Mouse (Mus musculus) hindbrain, embryonic 15.5 days (tissue): ENCODE measurements around the gene Myh1. TPM values are rescaled to one million over a fixed set of nuclear protein-coding genes. Genes with fewer than 3 reads are reported as not detected.

ENCODE experiments used
- ATAC-seq: fragments of 200-750 bp; cut with Nextera tagmentation; 2 replicates; pipeline ENCODE4 v1.8.0; 2017; ENCODE audit warnings: low read depth, moderate number of reproducible peaks, moderate TSS enrichment; ENCODE audit not compliant: low FRiP score
- H3K27ac ChIP-seq: fragments of 300-500 bp; sonication (generic); replicated peaks from 2 replicates; pipeline ENCODE4 v1.5.1; 2015; ENCODE audit warnings: mild to moderate bottlenecking, inconsistent platforms
- H3K27me3 ChIP-seq: fragments of 300-500 bp; sonication (generic); 2 replicates; pipeline ENCODE4 v1.6.1; 2015; ENCODE audit warnings: control low read depth, inconsistent platforms
- H3K36me3 ChIP-seq: fragments of 300-500 bp; sonication (generic); 2 replicates; pipeline ENCODE4 v1.6.1; 2015; ENCODE audit warnings: control low read depth, inconsistent platforms
- H3K4me1 ChIP-seq: fragments of 300-500 bp; sonication (generic); replicated peaks from 2 replicates; pipeline ENCODE4 v1.6.1; 2015; ENCODE audit warnings: control low read depth, inconsistent platforms
- H3K4me2 ChIP-seq: fragments of 300-500 bp; sonication (generic); 2 replicates; pipeline ENCODE4 v1.6.1; 2015; ENCODE audit warnings: moderate library complexity, mild to moderate bottlenecking, inconsistent platforms
- H3K4me3 ChIP-seq: fragments of 300-500 bp; sonication (generic); 2 replicates; pipeline ENCODE4 v1.5.1; 2015; ENCODE audit warnings: mild to moderate bottlenecking, inconsistent platforms
- H3K9ac ChIP-seq: fragments of 300-500 bp; sonication (generic); 2 replicates; pipeline ENCODE4 v1.6.1; 2015; ENCODE audit warnings: inconsistent platforms
- H3K9me3 ChIP-seq: fragments of 300-500 bp; sonication (generic); 2 replicates; pipeline ENCODE4 v1.6.1; 2016; ENCODE audit warnings: control low read depth, inconsistent platforms
- WGBS: fragments of 180-500 bp; shearing (Covaris S2); methylation state at CpG from one replicate; pipeline ENCODE4 v1.1.7; 2015; 5-methylcytosine and 5-hydroxymethylcytosine counted together
- polyA plus RNA-seq: library from polyadenylated mRNA; unstranded; fragments of >200 nt; fragmentation: Nextera tagmentation; extraction: Ambion mirVana; gene quantifications from 2 replicates; pipeline ENCODE4 v1.2.1, GENCODE M21; 2015

Myh1 gene
- 0.12 TPM in 2 replicates for polyA plus RNA-seq

- no peaks in the 10 kb centered on the region for H3K36me3 ChIP-seq
- H3K4me3 ChIP-seq: no peak within 1 kb of the TSS
- H3K4me1 ChIP-seq: no peaks in the 10 kb centered on the region
- H3K27me3 ChIP-seq: no peaks in the 10 kb centered on the region
- no peak within 1 kb of the TSS for H3K9ac ChIP-seq
- no peaks in the 10 kb centered on the region for H3K9me3 ChIP-seq
- ATAC-seq: no peak
- WGBS: 73% methylated on average over 4 of the region's 4 CpGs
- H3K27ac ChIP-seq: no peak within 1 kb of the TSS
- no peak within 1 kb of the TSS for H3K4me2 ChIP-seq
These were observed at the start of gene Myh1 for GRCm38 (mm10) chr11:67199752-67200151. Myh1 (plus strand) TSS chr11:67200052.

- no peak for ATAC-seq
- Histone ChIP-seq H3K4me2 (no peak overlapping the region), H3K9me3 (no peaks in the 10 kb centered on the region), H3K4me1 (0 out of 2 replicates have a peak, but pooled peaks cover 6% of the 10 kb centered on the region), H3K4me3 (no peak overlapping the region), H3K27me3 (no peaks in the 10 kb centered on the region), H3K9ac (no peak overlapping the region), H3K36me3 (no peaks in the 10 kb centered on the region), H3K27ac (no peak overlapping the region)
- 94% methylated on average over 2 of the region's 2 CpGs for WGBS
These were observed 49.6 kb upstream of the Myh1 start for GRCm38 (mm10) chr11:67150237-67150636.

DNA sequence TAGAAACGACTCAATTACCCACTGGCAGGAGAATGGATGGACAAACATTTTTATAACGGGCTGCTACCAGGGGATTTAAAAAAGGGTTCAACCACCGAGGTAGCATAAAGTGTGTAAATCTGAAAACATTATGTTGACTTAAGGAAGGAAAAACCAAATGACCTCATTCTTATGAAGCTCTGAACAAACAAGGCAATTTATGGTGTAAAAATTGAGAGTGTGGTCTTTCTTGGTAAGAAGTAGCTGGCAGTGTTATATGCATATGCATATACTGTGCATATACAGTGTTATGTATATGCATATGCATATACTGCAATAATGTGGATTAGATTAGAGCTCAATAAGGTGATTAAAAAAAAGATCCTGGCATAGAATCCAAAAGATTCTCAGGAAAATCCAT, 48.7 kb upstream of the Myh1 start:
- Histone ChIP-seq H3K36me3 (no peaks in the 10 kb centered on the region), H3K4me3 (no peak overlapping the region), H3K27me3 (no peaks in the 10 kb centered on the region), H3K27ac (no peak overlapping the region), H3K4me2 (no peak overlapping the region), H3K4me1 (0 out of 2 replicates have a peak, but pooled peaks cover 6% of the 10 kb centered on the region), H3K9ac (no peak overlapping the region), H3K9me3 (no peaks in the 10 kb centered on the region)
- ATAC-seq: no peak
- 76% methylated on average over 3 of the region's 3 CpGs for WGBS

- H3K36me3 ChIP-seq: no peaks in the 10 kb centered on the region
- H3K4me3 ChIP-seq: no peak overlapping the region
- no peak overlapping the region for H3K9ac ChIP-seq
- no peak for ATAC-seq
- H3K9me3 ChIP-seq: no peaks in the 10 kb centered on the region
- 0 out of 2 replicates have a peak, but pooled peaks cover 6% of the 10 kb centered on the region for H3K4me1 ChIP-seq
- no peaks in the 10 kb centered on the region for H3K27me3 ChIP-seq
- 86% methylated on average over 16 of the region's 16 CpGs for WGBS
- no peak overlapping the region for H3K27ac ChIP-seq
- H3K4me2 ChIP-seq: no peak overlapping the region
These were observed 47.9 kb upstream of the Myh1 start for GRCm38 (mm10) chr11:67151651-67152630.

DNA sequence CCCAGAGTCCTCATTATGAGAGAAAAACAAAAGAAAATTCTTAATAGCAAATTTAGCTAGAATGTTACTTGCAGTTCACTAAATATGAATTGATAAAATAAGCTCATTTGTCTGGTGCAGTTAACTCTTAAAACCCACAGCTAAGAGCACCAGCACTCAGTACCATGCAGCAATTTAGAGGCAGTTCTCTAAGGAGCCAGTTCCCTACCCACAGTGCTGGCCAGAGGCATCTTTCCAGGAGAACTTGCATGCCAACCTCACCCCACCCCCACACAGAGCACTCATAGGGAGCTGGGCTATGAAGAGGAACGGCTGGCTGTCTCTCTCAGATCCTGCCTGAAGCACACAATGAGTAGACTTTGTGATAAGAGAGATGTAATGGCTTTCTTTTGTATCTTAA, 46.7 kb upstream of the Myh1 start:
- 17% methylated on average over 1 of the region's 1 CpGs for WGBS
- H3K27ac ChIP-seq: no peak overlapping the region
- H3K4me2 ChIP-seq: no peak overlapping the region
- no peaks in the 10 kb centered on the region for H3K27me3 ChIP-seq
- no peak for ATAC-seq
- H3K9me3 ChIP-seq: no peaks in the 10 kb centered on the region
- H3K4me3 ChIP-seq: no peak overlapping the region
- H3K36me3 ChIP-seq: no peaks in the 10 kb centered on the region
- H3K4me1 ChIP-seq: 0 out of 2 replicates have a peak, but pooled peaks cover 6% of the 10 kb centered on the region
- H3K9ac ChIP-seq: no peak overlapping the region

DNA sequence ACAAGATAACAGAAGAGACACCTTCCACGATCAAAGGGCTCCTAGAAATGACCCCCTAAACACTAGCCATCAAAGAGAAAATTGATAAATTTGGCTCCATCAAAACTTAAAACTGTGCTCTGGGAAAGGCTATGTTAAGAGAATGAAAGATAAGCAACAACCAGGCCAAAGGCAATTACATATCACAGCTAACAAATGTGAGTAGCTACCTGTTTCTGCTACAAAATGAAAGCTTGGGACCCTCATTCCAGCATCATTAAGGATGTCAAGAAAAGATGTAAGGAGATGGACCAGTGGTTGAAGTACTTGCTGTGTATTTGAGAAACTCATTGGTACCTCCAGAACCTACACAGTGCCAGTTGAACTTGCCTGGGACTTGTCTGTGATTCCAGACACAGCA, 46.0 kb upstream of the Myh1 start:
- Histone ChIP-seq H3K4me1 (0 out of 2 replicates have a peak, but pooled peaks cover 6% of the 10 kb centered on the region), H3K27ac (no peak overlapping the region), H3K4me3 (no peak overlapping the region), H3K9ac (no peak overlapping the region), H3K36me3 (no peaks in the 10 kb centered on the region), H3K9me3 (no peaks in the 10 kb centered on the region), H3K27me3 (no peaks in the 10 kb centered on the region), H3K4me2 (no peak overlapping the region)
- 81% methylated on average over 1 of the region's 1 CpGs for WGBS
- no peak for ATAC-seq

DNA sequence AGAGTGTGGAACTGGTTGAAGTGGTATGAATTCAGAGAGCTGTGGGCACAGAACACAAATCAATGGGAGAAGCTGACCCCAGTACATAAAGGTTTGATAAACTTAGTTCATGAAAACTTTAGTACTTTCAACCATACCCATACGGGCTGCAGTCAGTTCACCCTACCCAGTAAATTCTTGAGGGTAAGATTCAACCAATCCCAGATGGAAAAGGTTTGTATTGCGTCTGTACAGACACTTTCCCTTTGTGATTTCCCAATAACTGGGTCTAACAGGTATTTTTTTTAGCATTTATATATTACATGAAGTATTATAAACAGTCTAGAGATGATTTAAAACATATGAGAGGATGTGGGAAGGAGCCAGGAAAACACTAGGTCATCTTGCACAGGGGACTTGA, 44.2 kb upstream of the Myh1 start:
- H3K9me3 ChIP-seq: no peaks in the 10 kb centered on the region
- H3K36me3 ChIP-seq: no peaks in the 10 kb centered on the region
- no peak overlapping the region for H3K4me2 ChIP-seq
- H3K4me1 ChIP-seq: 0 out of 2 replicates have a peak, but pooled peaks cover 6% of the 10 kb centered on the region
- H3K9ac ChIP-seq: no peak overlapping the region
- H3K27ac ChIP-seq: no peak overlapping the region
- no peaks in the 10 kb centered on the region for H3K27me3 ChIP-seq
- no peak overlapping the region for H3K4me3 ChIP-seq
- WGBS: 95% methylated on average over 2 of the region's 2 CpGs
- ATAC-seq: no peak

GRCm38 (mm10) chr11:67160131-67160530, 39.7 kb upstream of the Myh1 start:
- Histone ChIP-seq H3K4me1 (no peaks in the 10 kb centered on the region), H3K36me3 (no peaks in the 10 kb centered on the region), H3K9me3 (no peaks in the 10 kb centered on the region), H3K27ac (no peak overlapping the region), H3K4me2 (no peak overlapping the region), H3K27me3 (no peaks in the 10 kb centered on the region), H3K4me3 (no peak overlapping the region), H3K9ac (no peak overlapping the region)
- WGBS: 84% methylated on average over 3 of the region's 3 CpGs
- ATAC-seq: no peak

- H3K4me1 ChIP-seq: no peaks in the 10 kb centered on the region
- ATAC-seq: no peak
- no peaks in the 10 kb centered on the region for H3K9me3 ChIP-seq
- no peak overlapping the region for H3K27ac ChIP-seq
- H3K9ac ChIP-seq: no peak overlapping the region
- H3K36me3 ChIP-seq: no peaks in the 10 kb centered on the region
- H3K4me3 ChIP-seq: no peak overlapping the region
- WGBS: 71% methylated on average over 4 of the region's 4 CpGs
- no peak overlapping the region for H3K4me2 ChIP-seq
- H3K27me3 ChIP-seq: no peaks in the 10 kb centered on the region
These were observed 36.2 kb upstream of the Myh1 start for GRCm38 (mm10) chr11:67163701-67164100.

- Histone ChIP-seq H3K9me3 (no peaks in the 10 kb centered on the region), H3K4me3 (no peak overlapping the region), H3K27ac (no peak overlapping the region), H3K27me3 (no peaks in the 10 kb centered on the region), H3K4me2 (no peak overlapping the region), H3K4me1 (no peaks in the 10 kb centered on the region), H3K9ac (no peak overlapping the region), H3K36me3 (no peaks in the 10 kb centered on the region)
- WGBS: 55% methylated on average over 5 of the region's 5 CpGs
- no peak for ATAC-seq
These were observed 35.0 kb upstream of the Myh1 start for GRCm38 (mm10) chr11:67164851-67165250.

GRCm38 (mm10) chr11:67169301-67169700, 30.6 kb upstream of the Myh1 start:
- Histone ChIP-seq H3K27me3 (no peaks in the 10 kb centered on the region), H3K4me3 (no peak overlapping the region), H3K27ac (no peak overlapping the region), H3K9ac (no peak overlapping the region), H3K4me2 (no peak overlapping the region), H3K36me3 (no peaks in the 10 kb centered on the region), H3K9me3 (no peaks in the 10 kb centered on the region), H3K4me1 (no peaks in the 10 kb centered on the region)
- WGBS: 53% methylated on average over 5 of the region's 5 CpGs
- ATAC-seq: no peak

DNA sequence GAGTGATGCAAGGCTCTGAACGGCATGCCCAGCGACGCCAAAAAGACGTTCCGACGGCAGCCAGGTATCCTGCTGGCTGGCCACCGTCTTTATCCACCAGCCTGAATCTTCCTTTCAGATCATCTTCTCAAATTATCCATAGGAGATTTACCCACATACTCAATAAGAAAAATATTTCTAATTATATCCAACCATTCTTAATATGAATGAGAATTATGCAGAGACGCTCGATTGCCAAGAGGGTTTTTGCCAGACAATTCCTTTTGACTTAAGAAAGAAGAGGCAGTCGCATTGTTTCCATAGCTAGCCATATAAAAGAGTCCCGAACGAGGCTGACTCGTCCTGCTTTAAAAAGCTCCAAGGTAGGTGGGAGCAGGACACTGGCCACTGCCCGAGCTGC, 29.1 kb upstream of the Myh1 start, which contains the start of gene Myh2:
Gene Myh2 (plus strand): TSS at position 301 of the 400 bp plus-strand sequence.
- Histone ChIP-seq H3K36me3 (no peaks in the 10 kb centered on the region), H3K4me3 (no peak within 1 kb of the TSS), H3K9ac (no peak within 1 kb of the TSS), H3K27ac (no peak within 1 kb of the TSS), H3K9me3 (no peaks in the 10 kb centered on the region), H3K4me2 (no peak within 1 kb of the TSS), H3K4me1 (no peaks in the 10 kb centered on the region), H3K27me3 (no peaks in the 10 kb centered on the region)
- 62% methylated on average over 14 of the region's 14 CpGs for WGBS
- no peak for ATAC-seq
